Mouse (Mus musculus) MEL (cell line): ENCODE data around the gene Cobl. TPM values are rescaled to one million over a fixed set of nuclear protein-coding genes. Genes with fewer than 3 reads are reported as not detected.

Source experiments
- DNase-seq: peaks from one replicate; pipeline ENCODE4 v3.0.0; 2011; ENCODE audit warnings: low read depth, low spot score
- H3K27ac ChIP-seq: 2 replicates; pipeline ENCODE4 v1.5.1; 2012; ENCODE audit warnings: low read depth, mild to moderate bottlenecking, control low read depth, low read length, moderate library complexity; ENCODE audit not compliant: control insufficient read depth
- H3K27me3 ChIP-seq, 2 experiments: fragments of 150-350 bp in 1 of 2; sonication (generic) in 1 of 2; 2 replicates each; pipeline ENCODE4 v1.6.1; 2012; ENCODE audit warnings: low read length in 2 of 2, mild to moderate bottlenecking in 2 of 2, improper control_type of control experiment in 1 of 2, moderate library complexity in 1 of 2; ENCODE audit not compliant: insufficient read depth in 2 of 2, control insufficient read depth in 1 of 2
- H3K36me3 ChIP-seq, 2 experiments: 2 replicates each; pipeline ENCODE4 v1.6.1; 2012 to 2014; ENCODE audit warnings: low read length in 2 of 2, improper control_type of control experiment in 1 of 2, inconsistent platforms in 1 of 2, mild to moderate bottlenecking in 1 of 2; ENCODE audit not compliant: insufficient read depth in 2 of 2, control insufficient read depth in 1 of 2
- H3K4me1 ChIP-seq, 2 experiments: fragments of 150-350 bp in 1 of 2; sonication (generic) in 1 of 2; 2 replicates each; pipeline ENCODE4 v1.6.1; 2012; ENCODE audit warnings: low read length in 2 of 2, improper control_type of control experiment in 1 of 2, mild to moderate bottlenecking in 1 of 2; ENCODE audit not compliant: insufficient read depth in 2 of 2, control insufficient read depth in 1 of 2
- H3K4me3 ChIP-seq, 2 experiments: fragments of 150-350 bp in 1 of 2; sonication (generic) in 1 of 2; 2 replicates each; pipeline ENCODE4 v1.5.1; 2012; ENCODE audit warnings: low read depth in 2 of 2, low read length in 2 of 2, mild to moderate bottlenecking in 2 of 2, moderate library complexity in 2 of 2, control low read depth in 1 of 2, improper control_type of control experiment in 1 of 2; ENCODE audit not compliant: control insufficient read depth in 1 of 2, insufficient read depth in 1 of 2
- H3K79me2 ChIP-seq: 2 replicates; pipeline ENCODE4 v1.6.1; 2012; ENCODE audit warnings: mild to moderate bottlenecking, low read length, moderate library complexity; ENCODE audit not compliant: control insufficient read depth, poor library complexity, insufficient read depth
- H3K9ac ChIP-seq: 2 replicates; pipeline ENCODE4 v1.6.1; 2012; ENCODE audit warnings: low read depth, mild to moderate bottlenecking, control low read depth, low read length, moderate library complexity; ENCODE audit not compliant: control insufficient read depth, poor library complexity, severe bottlenecking
- H3K9me3 ChIP-seq: fragments of 150-350 bp; sonication (generic); replicated peaks from 2 replicates; pipeline ENCODE4 v1.6.1; 2012; ENCODE audit warnings: mild to moderate bottlenecking, low read length, improper control_type of control experiment, moderate library complexity; ENCODE audit not compliant: insufficient read depth
- BHLHE40 ChIP-seq: IDR thresholded peaks from 2 replicates; pipeline ENCODE4 v1.6.1; 2012; ENCODE audit warnings: low read depth, mild to moderate bottlenecking, inconsistent platforms, low read length, improper control_type of control experiment, borderline replicate concordance
- CHD1 ChIP-seq: IDR thresholded peaks from 2 replicates; pipeline ENCODE4 v1.6.1; 2012; ENCODE audit warnings: low read depth, mild to moderate bottlenecking, inconsistent platforms, low read length, improper control_type of control experiment
- CHD2 ChIP-seq: IDR thresholded peaks from 2 replicates; pipeline ENCODE4 v1.6.1; 2011; ENCODE audit warnings: low read length, improper control_type of control experiment
- CTCF ChIP-seq, 3 experiments: IDR thresholded peaks in 2 of 3; conservative IDR thresholded peaks in 1 of 3; 2 replicates each; pipeline ENCODE4 v1.5.1; 2011 to 2012; ENCODE audit warnings: low read length in 3 of 3, low read depth in 2 of 3, mild to moderate bottlenecking in 2 of 3, improper control_type of control experiment in 1 of 3, inconsistent platforms in 1 of 3, mixed read lengths in 1 of 3, moderate library complexity in 1 of 3; ENCODE audit not compliant: control insufficient read depth in 1 of 3, insufficient read depth in 1 of 3, poor library complexity in 1 of 3, severe bottlenecking in 1 of 3
- EP300 ChIP-seq, 2 experiments: IDR thresholded peaks; 2 replicates each; pipeline ENCODE4 v1.6.1; 2011; ENCODE audit warnings: improper control_type of control experiment in 2 of 2, low read length in 2 of 2, low read depth in 1 of 2, mild to moderate bottlenecking in 1 of 2
- ETS1 ChIP-seq: IDR thresholded peaks from 2 replicates; pipeline ENCODE4 v1.6.1; 2012; ENCODE audit warnings: low read depth, mild to moderate bottlenecking, inconsistent platforms, low read length, improper control_type of control experiment, moderate library complexity
- KAT2A ChIP-seq: conservative IDR thresholded peaks from 2 replicates; pipeline ENCODE4 v1.6.1; 2012; ENCODE audit warnings: low read depth, low read length, improper control_type of control experiment, inconsistent platforms
- MAX ChIP-seq: IDR thresholded peaks from 2 replicates; pipeline ENCODE4 v1.6.1; 2011; ENCODE audit warnings: low read length, improper control_type of control experiment
- MEF2A ChIP-seq: IDR thresholded peaks from 2 replicates; pipeline ENCODE4 v1.6.1; 2014; ENCODE audit warnings: low read depth, mild to moderate bottlenecking, inconsistent platforms, low read length, improper control_type of control experiment; ENCODE audit not compliant: poor library complexity, insufficient replicate concordance, severe bottlenecking; ENCODE audit errors: extremely low read depth
- MXI1 ChIP-seq: IDR thresholded peaks from 2 replicates; pipeline ENCODE4 v1.6.1; 2011; ENCODE audit warnings: mild to moderate bottlenecking, low read depth, low read length, improper control_type of control experiment
- MYC ChIP-seq: IDR thresholded peaks from 2 replicates; pipeline ENCODE4 v1.6.1; 2011; ENCODE audit warnings: low read depth, mild to moderate bottlenecking, low read length, improper control_type of control experiment, moderate library complexity
- POLR2AphosphoS5 ChIP-seq: IDR thresholded peaks from 2 replicates; pipeline ENCODE4 v1.6.1; 2012; ENCODE audit warnings: low read depth, borderline replicate concordance, mild to moderate bottlenecking, inconsistent platforms, low read length, moderate library complexity, mixed read lengths
- RAD21 ChIP-seq: IDR thresholded peaks from 2 replicates; pipeline ENCODE4 v1.6.1; 2011; ENCODE audit warnings: mild to moderate bottlenecking, low read depth, low read length, improper control_type of control experiment
- SIN3A ChIP-seq: IDR thresholded peaks from 2 replicates; pipeline ENCODE4 v1.6.1; 2012; ENCODE audit warnings: low read length, improper control_type of control experiment, inconsistent platforms
- SMC3 ChIP-seq: IDR thresholded peaks from 2 replicates; pipeline ENCODE4 v1.6.1; 2011; ENCODE audit warnings: low read depth, low read length, improper control_type of control experiment
- TAL1 ChIP-seq: IDR thresholded peaks from 2 replicates; pipeline ENCODE4 v1.6.1; 2012; ENCODE audit warnings: mild to moderate bottlenecking, inconsistent platforms, low read length, moderate library complexity, mixed read lengths
- UBTF ChIP-seq: IDR thresholded peaks from 2 replicates; pipeline ENCODE4 v1.6.1; 2012; ENCODE audit warnings: low read depth, mild to moderate bottlenecking, inconsistent platforms, low read length, improper control_type of control experiment, moderate library complexity, borderline replicate concordance; ENCODE audit not compliant: insufficient read depth
- ZC3H11A ChIP-seq: IDR thresholded peaks from 2 replicates; pipeline ENCODE4 v1.6.1; 2012; ENCODE audit warnings: low read depth, mild to moderate bottlenecking, inconsistent platforms, low read length, improper control_type of control experiment
- ZNF384 ChIP-seq: IDR thresholded peaks from 2 replicates; pipeline ENCODE4 v1.6.1; 2012; ENCODE audit warnings: low read depth, mild to moderate bottlenecking, inconsistent platforms, low read length, improper control_type of control experiment
- polyA plus RNA-seq, 2 experiments: library from polyadenylated mRNA; stranded (reverse) in 1 of 2; unstranded in 1 of 2; fragments of >175 nt in 1 of 2; fragments of >200 nt in 1 of 2; gene quantifications; 2 replicates each; pipeline versions ENCODE4 v1.2.1 to v1.2.4; 2012; ENCODE audit warnings: low replicate concordance in 2 of 2, low read depth in 1 of 2; ENCODE audit not compliant: insufficient read length in 2 of 2, insufficient read depth in 1 of 2, missing spikeins in 1 of 2
- total RNA-seq: library from RNA; depleted of rRNA; stranded (reverse); fragments of 300-350 nt; gene quantifications from 2 replicates; pipeline ENCODE4 v1.2.3, GENCODE M21; 2012

Cobl gene
- total and polyA plus RNA-seq, 3 experiments = not detected

DNA sequence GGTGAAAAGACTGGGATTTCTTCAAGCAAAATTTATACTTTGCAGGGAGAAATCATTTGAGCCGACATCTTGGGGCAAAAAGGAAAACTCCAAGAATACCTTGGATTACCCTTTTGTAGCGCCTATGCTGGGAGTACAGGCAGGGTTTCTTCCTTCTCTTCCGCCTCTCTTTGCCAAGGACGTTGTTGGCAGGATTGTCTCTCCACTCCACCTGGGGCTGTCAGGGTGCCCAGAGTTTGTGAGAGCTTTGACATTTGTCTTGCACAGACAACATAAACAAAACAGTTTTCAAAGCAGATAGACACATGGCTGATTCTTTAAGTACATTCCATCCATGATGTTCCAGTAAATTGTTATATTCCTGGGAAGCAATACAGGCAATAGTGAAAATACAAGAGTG is 265.3 kb downstream of the Cobl start:
- DNase-seq = no peak
- TF ChIP-seq CHD1 (no peak), CHD2 (no peak), TAL1 (no peak), CTCF (IDR thresholded peaks at IDR 0.05 in 2 of 3, conservative IDR thresholded peaks at IDR 0.05 in 1 of 3; ENCODE audit: control insufficient read depth in 1 of 3, insufficient read depth in 1 of 3, low read depth in 2 of 3, low read length in 3 of 3, poor library complexity in 1 of 3, severe bottlenecking in 1 of 3) (no peak), MEF2A (no peak), MXI1 (no peak), MYC (no peak), MAX (no peak), ETS1 (no peak), ZNF384 (no peak), SMC3 (no peak), POLR2AphosphoS5 (no peak), EP300 (IDR thresholded peaks at IDR 0.05; ENCODE audit: low read depth in 1 of 2, low read length in 2 of 2) (no peak), RAD21 (no peak), KAT2A (no peak), UBTF (no peak), ZC3H11A (no peak)
- TF ChIP-seq, all 39 proteins: peak for 0
- no peaks in the 10 kb centered on the region; a peak in 1 of 4 replicates for H3K27me3 ChIP-seq
- H3K36me3 ChIP-seq = no peaks in the 10 kb centered on the region
- no peak overlapping the region for H3K9ac ChIP-seq
- no peaks in the 10 kb centered on the region for H3K9me3 ChIP-seq
- H3K4me1 ChIP-seq = no peaks in the 10 kb centered on the region
- H3K4me3 ChIP-seq = no peak overlapping the region
- H3K27ac ChIP-seq = no peak overlapping the region
- H3K79me2 ChIP-seq = no peaks in the 10 kb centered on the region

DNA sequence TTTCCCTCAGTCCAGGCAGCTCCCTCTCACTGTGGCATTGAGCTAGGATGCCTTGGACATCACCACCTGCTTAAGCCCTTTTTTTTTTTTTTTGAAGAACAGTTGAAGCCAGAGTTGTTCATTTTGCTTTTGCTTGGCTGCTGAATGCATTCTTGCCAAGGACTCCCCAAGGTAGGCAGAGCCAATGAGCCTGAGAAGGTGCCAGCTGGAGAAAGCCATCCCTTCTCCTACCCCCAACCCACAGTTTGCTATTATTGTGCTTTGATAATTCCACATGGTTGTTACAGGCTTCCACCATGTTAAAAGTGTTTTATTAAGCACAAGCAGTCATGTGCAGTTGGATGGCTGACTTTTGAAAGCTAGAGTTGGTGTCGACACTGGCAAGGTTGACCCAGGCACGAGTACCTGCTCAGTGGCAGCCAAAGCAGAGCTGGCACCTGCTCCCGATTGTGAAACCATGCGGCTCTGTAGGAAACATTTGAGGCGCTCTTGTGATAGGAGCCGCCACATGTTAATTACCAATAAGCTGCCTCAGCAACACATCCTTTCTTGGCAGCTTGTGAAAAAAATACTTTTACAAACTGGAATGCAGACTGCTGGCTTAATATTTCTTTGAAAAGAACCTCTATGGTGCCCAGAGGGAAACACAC is 265.9 kb downstream of the Cobl start:
- no peak for DNase-seq
- H3K4me3 ChIP-seq = no peak overlapping the region
- H3K27me3 ChIP-seq = no peaks in the 10 kb centered on the region; a peak in 1 of 4 replicates
- no peak overlapping the region for H3K9ac ChIP-seq
- H3K27ac ChIP-seq = no peak overlapping the region
- no peaks in the 10 kb centered on the region for H3K4me1 ChIP-seq
- no peaks in the 10 kb centered on the region for H3K36me3 ChIP-seq
- H3K79me2 ChIP-seq = no peaks in the 10 kb centered on the region
- no peaks in the 10 kb centered on the region for H3K9me3 ChIP-seq
- TF ChIP-seq BHLHE40 (no peak), RAD21 (no peak), SIN3A (no peak)
